Mouse (Mus musculus) embryo, embryonic 10 days (tissue): Measurements from ENCODE around the gene B3gnt2.

Experiments
- DNase-seq: peaks from one replicate; pipeline ENCODE4 v3.0.0-alpha.2; 2015; ENCODE audit warnings: low spot score

B3gnt2 gene

GRCm38 (mm10) chr11:22732907-22733306 lies 127.9 kb downstream of the B3gnt2 start:
- DNase-seq: no peak

GRCm38 (mm10) chr11:22723096-22723495 lies 137.7 kb downstream of the B3gnt2 start:
- no peak for DNase-seq

GRCm38 (mm10) chr11:22720096-22720495 lies 140.7 kb downstream of the B3gnt2 start:
- no peak for DNase-seq

- peak; percentile 27 for DNase-seq
Observed at GRCm38 (mm10) chr11:22719570-22719969, 141.2 kb downstream of the B3gnt2 start.

GRCm38 (mm10) chr11:22718036-22718435 lies 142.7 kb downstream of the B3gnt2 start:
- no peak for DNase-seq

GRCm38 (mm10) chr11:22711327-22711726 lies 149.4 kb downstream of the B3gnt2 start:
- no peak for DNase-seq

GRCm38 (mm10) chr11:22710596-22710995 lies 150.2 kb downstream of the B3gnt2 start:
- DNase-seq: peak; percentile 55
